Mouse (Mus musculus) liver, embryonic 16.5 days (tissue): ENCODE measurements around the gene Iqck. TPM values are rescaled to one million over a fixed set of nuclear protein-coding genes. Genes with fewer than 3 reads are reported as not detected.

Experiments used
- ATAC-seq: fragments of 200-750 bp; cut with Nextera tagmentation; 2 replicates; pipeline ENCODE4 v1.8.0; 2017; ENCODE audit warnings: low read depth, mild to moderate bottlenecking, moderate number of reproducible peaks, moderate library complexity
- H3K27ac ChIP-seq: fragments of 300-500 bp; sonication (generic); 2 replicates; pipeline ENCODE4 v1.5.1; 2014; ENCODE audit warnings: mild to moderate bottlenecking, low read length
- H3K27me3 ChIP-seq: fragments of 300-500 bp; sonication (generic); 2 replicates; pipeline ENCODE4 v1.6.1; 2014; ENCODE audit warnings: low read depth, low read length, mixed read lengths; ENCODE audit not compliant: control insufficient read depth, insufficient read depth
- H3K36me3 ChIP-seq: fragments of 300-500 bp; sonication (generic); 2 replicates; pipeline ENCODE4 v1.6.1; 2014; ENCODE audit warnings: mild to moderate bottlenecking; ENCODE audit not compliant: control insufficient read depth, insufficient read depth
- H3K4me1 ChIP-seq: fragments of 300-500 bp; sonication (generic); 2 replicates; pipeline ENCODE4 v1.6.1; 2014; ENCODE audit warnings: low read depth, low read length, mixed read lengths; ENCODE audit not compliant: control insufficient read depth
- H3K4me2 ChIP-seq: fragments of 300-500 bp; sonication (generic); 2 replicates; pipeline ENCODE4 v1.6.1; 2014; ENCODE audit warnings: low read depth, low read length, mixed read lengths
- H3K4me3 ChIP-seq: fragments of 300-500 bp; sonication (generic); 2 replicates; pipeline ENCODE4 v1.5.1; 2014; ENCODE audit warnings: low read depth, mild to moderate bottlenecking, low read length
- H3K9ac ChIP-seq: fragments of 300-500 bp; sonication (generic); 2 replicates; pipeline ENCODE4 v1.6.1; 2014; ENCODE audit warnings: low read depth, low read length
- H3K9me3 ChIP-seq: fragments of 300-500 bp; sonication (generic); replicated peaks from 2 replicates; pipeline ENCODE4 v1.6.1; 2016; ENCODE audit warnings: low read length; ENCODE audit not compliant: control insufficient read depth
- WGBS: fragments of 180-500 bp; shearing (Covaris S2); extraction: QIAGEN DNeasy Blood & Tissue Kit; methylation state at CpG from one replicate; pipeline ENCODE4 v1.1.7; 2014; ENCODE audit not compliant: insufficient replicate concordance; 5-methylcytosine and 5-hydroxymethylcytosine counted together
- polyA plus RNA-seq: library from polyadenylated mRNA; unstranded; fragments of >200 nt; fragmentation: Nextera tagmentation; extraction: Ambion mirVana; gene quantifications from 2 replicates; pipeline ENCODE4 v1.2.1, GENCODE M21; 2015

Iqck gene
- polyA plus RNA-seq, 1 experiment from 2014 or later: 0.26 TPM

DNA sequence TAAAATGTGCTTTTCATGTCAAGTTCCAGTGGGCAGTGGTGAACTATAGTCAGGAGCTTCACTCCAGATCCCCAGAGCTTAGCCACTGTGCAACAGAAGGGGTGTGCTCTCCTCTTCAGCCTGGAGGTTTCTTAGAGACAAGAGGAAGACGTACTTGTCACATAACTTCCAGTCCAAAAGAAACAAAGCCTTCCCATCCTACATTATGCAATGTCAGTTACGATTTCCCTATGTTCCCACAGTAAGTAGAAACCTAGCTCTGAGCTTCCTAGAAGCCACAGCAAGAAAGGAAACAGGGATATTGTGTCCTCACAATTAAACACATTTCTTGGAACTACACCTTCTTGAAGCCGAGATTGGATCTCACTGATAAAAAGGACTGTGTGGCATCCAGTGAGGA lies 91.7 kb downstream of the Iqck start:
- no peaks in the 10 kb centered on the region for H3K36me3 ChIP-seq
- no peaks in the 10 kb centered on the region for H3K4me1 ChIP-seq

GRCm38 (mm10) chr7:118948677-118949282 lies 93.2 kb downstream of the Iqck start:
- H3K9ac ChIP-seq: no peak overlapping the region
- no peaks in the 10 kb centered on the region for H3K27me3 ChIP-seq
- no peaks in the 10 kb centered on the region for H3K36me3 ChIP-seq
- H3K4me2 ChIP-seq: no peak overlapping the region
- H3K27ac ChIP-seq: no peak overlapping the region
- no peak overlapping the region for H3K4me3 ChIP-seq
- WGBS: 39% methylated on average over 2 of the region's 2 CpGs
- H3K9me3 ChIP-seq: no peaks in the 10 kb centered on the region
- ATAC-seq: no peak
- H3K4me1 ChIP-seq: no peaks in the 10 kb centered on the region

More for the DNA sequence above, 91.7 kb downstream of the Iqck start:
- no peak overlapping the region for H3K9ac ChIP-seq
- H3K27me3 ChIP-seq: no peaks in the 10 kb centered on the region
- H3K4me2 ChIP-seq: no peak overlapping the region
- no peaks in the 10 kb centered on the region for H3K9me3 ChIP-seq
- H3K4me3 ChIP-seq: no peak overlapping the region
- no peak for ATAC-seq
- WGBS: 37% methylated on average over 3 of the region's 3 CpGs
- no peak overlapping the region for H3K27ac ChIP-seq

GRCm38 (mm10) chr7:118949749-118950148 lies 94.2 kb downstream of the Iqck start:
- H3K27ac ChIP-seq: no peak overlapping the region
- H3K36me3 ChIP-seq: no peaks in the 10 kb centered on the region
- no peaks in the 10 kb centered on the region for H3K4me1 ChIP-seq
- WGBS: 56% methylated on average over 7 of the region's 7 CpGs
- H3K4me2 ChIP-seq: no peak overlapping the region
- H3K9ac ChIP-seq: no peak overlapping the region
- H3K4me3 ChIP-seq: no peak overlapping the region
- no peaks in the 10 kb centered on the region for H3K9me3 ChIP-seq
- no peak for ATAC-seq
- H3K27me3 ChIP-seq: no peaks in the 10 kb centered on the region

DNA sequence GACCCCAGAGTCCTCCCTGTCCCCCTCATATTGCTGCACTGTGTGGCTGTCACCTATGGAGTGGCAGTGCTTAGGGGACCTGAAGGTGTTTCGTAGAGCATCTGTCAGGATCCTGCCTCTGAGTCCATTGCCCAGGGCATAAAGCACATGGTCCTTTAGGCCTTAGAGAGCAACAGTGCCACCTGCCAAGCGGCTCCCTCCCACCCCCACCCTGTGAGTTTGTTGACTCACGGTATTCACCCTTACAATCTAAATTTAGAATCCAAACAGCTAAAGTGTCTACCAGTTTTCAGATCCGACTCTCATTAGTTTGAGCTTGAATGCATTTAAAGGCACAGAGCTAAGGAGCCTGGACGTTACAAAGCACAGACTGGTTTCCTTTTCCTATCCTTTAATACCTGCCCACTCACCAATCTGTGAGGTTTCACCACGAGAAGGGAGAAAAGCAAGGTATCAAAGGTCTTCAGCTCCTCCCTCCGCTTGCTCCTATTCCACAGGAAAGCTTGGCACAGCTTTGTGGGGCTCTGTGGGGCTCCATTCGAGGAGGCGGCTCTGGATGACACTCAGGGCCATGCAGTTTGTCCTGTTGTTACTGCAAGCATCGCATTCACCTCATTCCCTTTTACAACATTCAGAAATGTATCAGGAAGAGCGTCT lies 98.2 kb downstream of the Iqck start:
- no peak for ATAC-seq

DNA sequence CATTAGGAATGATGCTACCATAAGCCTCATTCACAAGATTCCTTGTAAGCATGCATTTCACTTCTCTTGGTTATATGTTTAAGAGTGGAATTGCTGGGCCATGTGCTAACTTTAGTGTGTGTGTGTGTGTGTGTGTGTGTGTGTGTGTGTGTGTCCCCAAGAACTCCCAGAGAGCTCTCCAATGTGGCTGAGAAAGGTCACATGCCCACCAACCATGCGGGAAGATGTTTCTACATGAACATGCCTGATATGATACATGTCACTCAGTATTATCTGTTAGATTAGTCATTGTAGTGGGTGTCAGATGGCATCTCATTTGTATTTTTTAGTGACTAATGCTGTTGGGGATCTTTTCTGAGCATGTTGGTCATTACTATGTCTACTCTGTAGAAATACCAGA lies 99.4 kb downstream of the Iqck start:
- Histone ChIP-seq H3K9me3 (no peaks in the 10 kb centered on the region), H3K9ac (no peak overlapping the region), H3K27me3 (no peaks in the 10 kb centered on the region), H3K27ac (no peak overlapping the region), H3K4me1 (no peaks in the 10 kb centered on the region), H3K36me3 (no peaks in the 10 kb centered on the region), H3K4me2 (no peak overlapping the region), H3K4me3 (no peak overlapping the region)
- no peak for ATAC-seq
- WGBS: 59% methylated on average over 1 of the region's 1 CpGs

More for the DNA sequence above, 98.2 kb downstream of the Iqck start:
- no peaks in the 10 kb centered on the region for H3K4me1 ChIP-seq
- no peak overlapping the region for H3K4me2 ChIP-seq
- H3K27me3 ChIP-seq: no peaks in the 10 kb centered on the region
- H3K36me3 ChIP-seq: no peaks in the 10 kb centered on the region
- no peak overlapping the region for H3K4me3 ChIP-seq
- no peak overlapping the region for H3K27ac ChIP-seq
- no peaks in the 10 kb centered on the region for H3K9me3 ChIP-seq
- 48% methylated on average over 11 of the region's 11 CpGs for WGBS
- H3K9ac ChIP-seq: no peak overlapping the region

DNA sequence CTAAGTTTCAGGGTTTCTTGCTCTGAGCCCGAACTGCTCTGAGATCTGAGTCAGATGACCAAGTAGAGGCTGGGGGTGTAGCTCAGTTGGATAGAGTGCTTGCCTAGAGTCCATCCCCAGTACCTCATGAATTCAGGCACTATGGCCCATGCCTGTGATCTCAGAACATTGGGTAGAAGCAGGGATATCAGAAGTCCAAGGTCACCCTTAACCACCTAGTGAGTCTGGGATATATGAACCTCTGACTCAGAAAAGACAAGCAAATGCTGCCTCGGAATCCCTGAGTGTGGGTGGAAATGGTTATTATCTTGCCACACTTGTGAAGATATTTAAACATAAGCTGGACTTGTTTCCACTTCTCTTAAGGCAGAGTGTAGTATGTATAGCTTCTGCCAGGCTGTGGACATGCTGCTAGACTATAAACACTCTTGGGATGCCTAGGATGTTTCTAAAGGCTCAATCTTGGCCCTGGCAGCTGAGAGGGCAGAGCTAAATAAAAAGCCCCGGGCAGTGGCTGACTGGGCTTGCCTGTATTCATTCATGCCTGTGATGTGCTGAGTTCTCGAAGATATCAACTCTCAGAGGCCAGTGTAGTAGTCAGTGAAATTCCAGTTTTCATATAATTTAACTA lies 101.2 kb downstream of the Iqck start:
- no peak for ATAC-seq
- 45% methylated on average over 4 of the region's 4 CpGs for WGBS
- H3K4me3 ChIP-seq: no peak overlapping the region
- no peaks in the 10 kb centered on the region for H3K36me3 ChIP-seq
- no peak overlapping the region for H3K27ac ChIP-seq
- no peaks in the 10 kb centered on the region for H3K4me1 ChIP-seq
- H3K9ac ChIP-seq: no peak overlapping the region
- no peak overlapping the region for H3K4me2 ChIP-seq
- no peaks in the 10 kb centered on the region for H3K9me3 ChIP-seq
- no peaks in the 10 kb centered on the region for H3K27me3 ChIP-seq

GRCm38 (mm10) chr7:118959209-118959608 lies 103.7 kb downstream of the Iqck start:
- ATAC-seq: no peak
- Histone ChIP-seq H3K9me3 (no peaks in the 10 kb centered on the region), H3K27ac (no peak overlapping the region), H3K4me1 (no peaks in the 10 kb centered on the region), H3K9ac (no peak overlapping the region), H3K4me2 (no peak overlapping the region), H3K4me3 (no peak overlapping the region), H3K36me3 (no peaks in the 10 kb centered on the region), H3K27me3 (no peaks in the 10 kb centered on the region)
- WGBS: 49% methylated on average over 7 of the region's 7 CpGs

DNA sequence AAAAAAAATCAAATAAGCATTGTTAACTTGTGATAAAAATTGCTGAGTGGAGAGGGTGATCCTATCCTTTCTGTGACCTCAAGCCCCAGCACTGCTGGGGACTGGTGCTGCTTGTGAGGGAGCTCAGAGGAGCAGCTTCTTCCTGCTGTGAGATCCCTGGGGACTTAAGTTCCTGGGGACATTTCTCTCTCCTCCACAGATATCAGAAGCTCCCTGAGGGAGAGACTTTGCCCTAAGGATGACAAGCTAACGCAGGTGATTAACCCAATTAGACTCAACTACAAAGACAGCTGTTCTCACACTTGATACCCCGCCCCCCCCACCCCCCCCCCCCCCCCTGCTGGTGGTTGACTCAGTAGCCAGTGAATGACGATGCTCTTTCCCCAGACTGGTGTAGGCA lies 109.2 kb downstream of the Iqck start:
- Histone ChIP-seq H3K9ac (no peak overlapping the region), H3K4me3 (no peak overlapping the region), H3K9me3 (no peaks in the 10 kb centered on the region), H3K36me3 (no peaks in the 10 kb centered on the region), H3K27ac (no peak overlapping the region), H3K27me3 (no peaks in the 10 kb centered on the region), H3K4me1 (no peaks in the 10 kb centered on the region), H3K4me2 (no peak overlapping the region)
- 5% methylated on average over 3 of the region's 3 CpGs for WGBS
- no peak for ATAC-seq

DNA sequence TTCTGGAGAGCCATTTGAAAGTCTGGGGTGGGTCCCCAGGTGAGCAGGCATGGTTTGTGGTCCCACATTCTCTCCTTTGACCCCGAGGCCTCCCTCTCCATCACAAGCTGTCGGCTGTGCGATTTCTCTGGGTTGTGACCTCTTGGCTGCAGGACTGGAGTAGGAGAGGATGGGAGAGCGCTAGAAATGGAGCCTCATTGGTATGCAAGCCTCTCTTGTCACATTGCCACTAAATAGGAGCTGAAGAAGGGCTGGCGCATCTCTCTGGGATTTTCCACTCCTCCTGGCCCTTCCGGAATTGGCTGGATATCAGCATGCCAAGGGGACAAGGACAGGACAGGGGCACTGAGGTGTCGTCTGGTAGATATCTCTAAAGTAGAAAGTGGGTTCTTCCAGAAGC lies 109.6 kb downstream of the Iqck start:
- ATAC-seq: no peak

More for the DNA sequence above, 109.6 kb downstream of the Iqck start:
- H3K4me1 ChIP-seq: no peaks in the 10 kb centered on the region
- no peaks in the 10 kb centered on the region for H3K9me3 ChIP-seq
- no peak overlapping the region for H3K4me3 ChIP-seq
- no peaks in the 10 kb centered on the region for H3K36me3 ChIP-seq
- no peak overlapping the region for H3K27ac ChIP-seq
- H3K27me3 ChIP-seq: no peaks in the 10 kb centered on the region
- H3K9ac ChIP-seq: no peak overlapping the region
- no peak overlapping the region for H3K4me2 ChIP-seq
- 30% methylated on average over 7 of the region's 7 CpGs for WGBS
